Mouse (Mus musculus) Muller cell, postnatal 12 days (primary cell): Measurements from ENCODE around the gene Dnase1l3.

Experiments
- DNase-seq: peaks from one replicate; pipeline ENCODE4 v3.0.0-alpha.2; 2015; ENCODE audit errors: inconsistent ontology term

Gene Dnase1l3

GRCm38 (mm10) chr14:7978183-7978582, 16.2 kb downstream of the Dnase1l3 start:
- no peak for DNase-seq

- DNase-seq, result no peak
These were observed 16.9 kb downstream of the Dnase1l3 start for GRCm38 (mm10) chr14:7977471-7977870.

- DNase-seq, result no peak
These were observed 19.2 kb downstream of the Dnase1l3 start for GRCm38 (mm10) chr14:7975177-7975576.

- DNase-seq, result no peak
These were observed 19.7 kb downstream of the Dnase1l3 start for GRCm38 (mm10) chr14:7974643-7975042.

- DNase-seq, result no peak
These were observed 22.4 kb downstream of the Dnase1l3 start for GRCm38 (mm10) chr14:7971889-7972493.

- DNase-seq, result peak; percentile 53
These were observed 30.0 kb downstream of the Dnase1l3 start for GRCm38 (mm10) chr14:7964219-7964889.

- DNase-seq, result no peak
These were observed 31.2 kb downstream of the Dnase1l3 start for GRCm38 (mm10) chr14:7963160-7963559.

GRCm38 (mm10) chr14:7962626-7963025, 31.7 kb downstream of the Dnase1l3 start:
- no peak for DNase-seq

GRCm38 (mm10) chr14:7961714-7962113, 32.7 kb downstream of the Dnase1l3 start:
- DNase-seq, result peak; percentile 72

GRCm38 (mm10) chr14:7960616-7961015, 33.8 kb downstream of the Dnase1l3 start:
- DNase-seq, result no peak

- no peak for DNase-seq
These were observed 37.3 kb downstream of the Dnase1l3 start, which contains the start of gene Gm45521 for GRCm38 (mm10) chr14:7957049-7957448. TSS of gene Gm45521 (plus strand) at chr14:7957288.

- no peak for DNase-seq
These were observed 37.9 kb downstream of the Dnase1l3 start for GRCm38 (mm10) chr14:7956427-7956826.

- DNase-seq, result peak; percentile 90
These were observed 40.3 kb downstream of the Dnase1l3 start for GRCm38 (mm10) chr14:7954071-7954471.

- peak; percentile 82 for DNase-seq
These were observed 41.6 kb downstream of the Dnase1l3 start for GRCm38 (mm10) chr14:7952610-7953254.

GRCm38 (mm10) chr14:7951234-7951633, 43.1 kb downstream of the Dnase1l3 start:
- DNase-seq, result no peak

- no peak for DNase-seq
These were observed 49.1 kb downstream of the Dnase1l3 start for GRCm38 (mm10) chr14:7945261-7945660.

GRCm38 (mm10) chr14:7944349-7945039, 49.9 kb downstream of the Dnase1l3 start:
- DNase-seq, result no peak

- peak; percentile 77 for DNase-seq
These were observed 50.6 kb downstream of the Dnase1l3 start for GRCm38 (mm10) chr14:7943801-7944135.

- DNase-seq, result peak; percentile 72
These were observed 51.1 kb downstream of the Dnase1l3 start for GRCm38 (mm10) chr14:7943101-7943800.

GRCm38 (mm10) chr14:7941413-7941812, 53.0 kb downstream of the Dnase1l3 start:
- no peak for DNase-seq
